Mouse (Mus musculus) thymus, adult 2 months (tissue): ENCODE results near the gene Arl16.

Experiments
- CTCF ChIP-seq: fragments of 200-500 bp; IDR thresholded peaks from 2 replicates; pipeline ENCODE4 v1.5.1; 2012; ENCODE audit warnings: mild to moderate bottlenecking, control low read depth, low read length, moderate library complexity, borderline replicate concordance; ENCODE audit not compliant: control insufficient read depth, poor library complexity, insufficient read depth; ENCODE audit errors: extremely low read depth
- POLR2A ChIP-seq: fragments of 200-500 bp; IDR thresholded peaks from 2 replicates; pipeline ENCODE4 v1.6.1; 2012; ENCODE audit warnings: mild to moderate bottlenecking, low read length, control low read depth, moderate library complexity; ENCODE audit not compliant: control insufficient read depth, poor library complexity, insufficient read depth; ENCODE audit errors: extremely low read depth

GRCm38 (mm10) chr11:120437857-120438385 lies 29.5 kb downstream of the Arl16 start:
- no peak for TF ChIP-seq CTCF
- no peak for TF ChIP-seq POLR2A
